Mouse (Mus musculus) limb, embryonic 13.5 days (tissue): ENCODE measurements around the gene Sult4a1. TPM values are rescaled to one million over a fixed set of nuclear protein-coding genes. Genes with fewer than 3 reads are reported as not detected.
A peak's percentile ranks its signal among the peaks of the same experiment; 100 is the strongest.

Experiments
- ATAC-seq: fragments of 200-750 bp; cut with Nextera tagmentation; 2 replicates; pipeline ENCODE4 v1.8.0; 2017; ENCODE audit warnings: low read depth, moderate number of reproducible peaks, moderate TSS enrichment; ENCODE audit not compliant: low FRiP score
- H3K27ac ChIP-seq: fragments of 300-500 bp; sonication (generic); 2 replicates; pipeline ENCODE4 v1.5.1; 2015; ENCODE audit warnings: inconsistent platforms, mild to moderate bottlenecking, moderate library complexity
- H3K27me3 ChIP-seq: fragments of 300-500 bp; sonication (generic); 2 replicates; pipeline ENCODE4 v1.6.1; 2015; ENCODE audit warnings: mild to moderate bottlenecking, inconsistent platforms
- H3K36me3 ChIP-seq: fragments of 300-500 bp; sonication (generic); 2 replicates; pipeline ENCODE4 v1.6.1; 2015; ENCODE audit warnings: inconsistent platforms, mild to moderate bottlenecking, moderate library complexity
- H3K4me1 ChIP-seq: fragments of 300-500 bp; sonication (generic); 2 replicates; pipeline ENCODE4 v1.6.1; 2015; ENCODE audit warnings: inconsistent platforms
- H3K4me2 ChIP-seq: fragments of 300-500 bp; sonication (generic); replicated peaks from 2 replicates; pipeline ENCODE4 v1.6.1; 2015; ENCODE audit warnings: inconsistent platforms, mild to moderate bottlenecking, moderate library complexity
- H3K4me3 ChIP-seq: fragments of 300-500 bp; sonication (generic); 2 replicates; pipeline ENCODE4 v1.5.1; 2015; ENCODE audit warnings: moderate library complexity, mild to moderate bottlenecking, inconsistent platforms
- H3K9ac ChIP-seq: fragments of 300-500 bp; sonication (generic); 2 replicates; pipeline ENCODE4 v1.6.1; 2015; ENCODE audit warnings: mild to moderate bottlenecking, inconsistent platforms
- H3K9me3 ChIP-seq: fragments of 300-500 bp; sonication (generic); 2 replicates; pipeline ENCODE4 v1.6.1; 2016; ENCODE audit warnings: inconsistent platforms
- WGBS: fragments of 180-500 bp; shearing (Covaris S2); methylation state at CpG from one replicate; pipeline ENCODE4 v1.1.7; 2015; 5-methylcytosine and 5-hydroxymethylcytosine counted together
- polyA plus RNA-seq: library from polyadenylated mRNA; unstranded; fragments of >200 nt; fragmentation: Nextera tagmentation; extraction: Ambion mirVana; gene quantifications from 2 replicates; pipeline ENCODE4 v1.2.1, GENCODE M21; 2015

Sult4a1 gene
- polyA plus RNA-seq, 1 experiment from 2014 or later, result 3.4 TPM

GRCm38 (mm10) chr15:84065701-84066100, 39.9 kb downstream of the Sult4a1 start:
- Histone ChIP-seq H3K9ac (no peak overlapping the region), H3K9me3 (peaks cover 10% of the 10 kb centered on the region; the same call in 1 of the 2 replicates), H3K4me2 (no peak overlapping the region), H3K4me1 (peaks cover 17% of the 10 kb centered on the region; the same call in 1 of the 2 replicates), H3K36me3 (no peaks in the 10 kb centered on the region), H3K4me3 (no peak overlapping the region), H3K27me3 (peaks cover 72% of the 10 kb centered on the region), H3K27ac (no peak overlapping the region)
- ATAC-seq, result no peak
- WGBS, result 64% methylated on average over 4 of the region's 4 CpGs

DNA sequence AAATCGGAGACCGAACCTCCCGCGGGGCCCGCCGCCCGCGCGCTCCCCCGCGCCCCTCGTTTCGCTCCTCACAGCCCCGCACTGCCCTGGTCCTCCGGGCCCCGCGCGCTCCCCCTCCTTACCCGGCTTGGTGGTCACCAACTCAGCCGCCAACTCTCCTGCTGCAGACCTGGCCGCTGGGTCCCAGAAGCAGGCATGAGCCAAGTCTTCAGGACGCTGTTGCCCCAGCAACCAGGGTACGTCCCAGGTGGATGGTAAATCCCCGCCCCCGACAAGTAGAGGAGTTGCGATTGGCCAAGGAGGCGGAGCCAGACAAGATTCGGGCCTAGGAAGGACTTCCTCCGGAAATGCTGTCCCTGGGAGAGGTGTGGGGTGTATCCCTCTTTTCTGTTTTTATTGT, 40.4 kb downstream of the Sult4a1 start, which contains the start of gene Efcab6:
Efcab6 (minus strand) TSS at position 240 of the 400 bp plus-strand sequence.
- H3K4me3 ChIP-seq, result peak within 1 kb of the TSS; percentile 30
- peaks cover 10% of the 10 kb centered on the region; the same call in 1 of the 2 replicates for H3K9me3 ChIP-seq
- ATAC-seq, result no peak
- peak within 1 kb of the TSS; percentile 60 for H3K4me2 ChIP-seq
- WGBS, result under 1% methylated on average over 29 of the region's 29 CpGs
- H3K27me3 ChIP-seq, result peaks cover 67% of the 10 kb centered on the region
- H3K9ac ChIP-seq, result no peak within 1 kb of the TSS
- H3K4me1 ChIP-seq, result peaks cover 14% of the 10 kb centered on the region; the same call in 1 of the 2 replicates
- H3K27ac ChIP-seq, result no peak within 1 kb of the TSS
- H3K36me3 ChIP-seq, result no peaks in the 10 kb centered on the region

DNA sequence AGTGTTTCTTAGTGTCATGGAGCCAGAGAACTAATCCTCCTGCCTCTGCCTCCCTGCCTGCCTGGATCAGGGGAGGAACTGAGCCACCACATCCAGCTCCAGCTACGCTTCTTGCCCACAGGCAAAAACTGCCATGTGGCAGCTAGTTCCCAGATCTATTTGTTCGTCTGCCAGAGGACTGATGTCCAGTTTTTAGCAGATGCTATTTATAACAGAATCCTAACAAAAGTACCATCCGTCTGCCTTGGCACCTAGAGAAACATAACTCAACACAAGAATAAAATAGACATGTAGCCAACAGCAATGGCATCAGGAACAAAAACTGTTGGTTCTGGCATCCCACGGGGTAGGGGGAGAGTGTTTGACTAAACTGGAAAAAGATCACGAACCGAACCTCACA, 46.7 kb downstream of the Sult4a1 start:
- Histone ChIP-seq H3K9ac (no peak overlapping the region), H3K36me3 (no peaks in the 10 kb centered on the region), H3K4me1 (no peaks in the 10 kb centered on the region), H3K27ac (no peak overlapping the region), H3K9me3 (peaks cover 4% of the 10 kb centered on the region; the same call in 1 of the 2 replicates), H3K27me3 (peaks cover 17% of the 10 kb centered on the region), H3K4me2 (no peak overlapping the region), H3K4me3 (no peak overlapping the region)
- WGBS, result 78% methylated on average over 6 of the region's 6 CpGs
- ATAC-seq, result no peak

DNA sequence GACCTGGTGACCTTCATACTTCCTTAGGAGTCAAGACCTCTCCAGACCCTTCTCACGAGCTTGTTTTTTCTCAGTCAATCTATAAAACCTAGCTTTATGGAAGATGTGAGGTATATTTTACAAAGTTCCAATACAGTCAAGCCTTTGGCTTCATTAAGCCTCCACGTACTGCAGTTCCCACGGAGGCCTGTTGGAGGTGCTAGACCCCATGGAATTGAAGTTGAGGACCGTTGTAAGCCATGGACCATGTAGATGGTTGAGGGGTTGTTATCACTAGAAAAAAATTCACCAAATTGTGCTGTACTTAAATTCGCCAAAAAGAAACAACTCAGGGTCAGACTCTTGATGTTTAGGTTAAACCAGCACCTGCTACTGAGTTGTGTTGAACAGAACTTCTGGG, 49.5 kb downstream of the Sult4a1 start:
- no peak for ATAC-seq
- H3K9ac ChIP-seq, result no peak overlapping the region
- no peaks in the 10 kb centered on the region; the same call in 1 of the 2 replicates for H3K9me3 ChIP-seq
- no peaks in the 10 kb centered on the region for H3K4me1 ChIP-seq
- no peak overlapping the region for H3K4me3 ChIP-seq
- 64% methylated on average over 5 of the region's 5 CpGs for WGBS
- H3K36me3 ChIP-seq, result no peaks in the 10 kb centered on the region
- peaks cover 12% of the 10 kb centered on the region for H3K27me3 ChIP-seq
- no peak overlapping the region for H3K27ac ChIP-seq
- no peak overlapping the region for H3K4me2 ChIP-seq

DNA sequence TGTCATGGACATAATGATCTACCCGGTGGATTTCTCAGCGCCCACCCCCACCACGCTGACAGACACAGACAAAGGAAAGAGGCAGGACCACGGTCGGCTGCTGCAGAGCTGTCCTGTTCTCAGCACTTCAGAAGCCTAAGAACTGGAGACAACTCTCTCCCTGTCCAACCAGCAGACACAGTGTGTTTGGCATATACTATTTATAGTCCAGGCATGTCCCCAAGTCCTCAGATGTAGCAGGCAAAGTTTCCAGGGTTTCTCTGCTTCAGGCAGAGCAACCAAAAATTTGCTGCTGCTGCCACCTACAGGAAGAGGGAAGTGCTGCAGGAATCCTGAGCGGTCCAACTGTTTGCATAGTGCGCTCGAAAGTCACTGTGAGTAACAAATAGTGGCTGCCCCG, 51.7 kb downstream of the Sult4a1 start:
- Histone ChIP-seq H3K4me1 (peaks cover 10% of the 10 kb centered on the region), H3K4me3 (no peak overlapping the region), H3K36me3 (no peaks in the 10 kb centered on the region), H3K9me3 (no peaks in the 10 kb centered on the region), H3K27ac (no peak overlapping the region), H3K9ac (no peak overlapping the region), H3K27me3 (peaks cover 12% of the 10 kb centered on the region), H3K4me2 (no peak overlapping the region)
- WGBS, result 44% methylated on average over 9 of the region's 9 CpGs
- ATAC-seq, result 0 out of 2 replicates have a peak, but pooled peaks have one; percentile 48

GRCm38 (mm10) chr15:84053240-84053639, 52.3 kb downstream of the Sult4a1 start:
- no peak overlapping the region for H3K4me3 ChIP-seq
- H3K36me3 ChIP-seq, result no peaks in the 10 kb centered on the region
- WGBS, result 92% methylated on average over 4 of the region's 4 CpGs
- no peak for ATAC-seq
- peaks cover 12% of the 10 kb centered on the region for H3K27me3 ChIP-seq
- peaks cover 10% of the 10 kb centered on the region for H3K4me1 ChIP-seq
- H3K27ac ChIP-seq, result no peak overlapping the region
- no peak overlapping the region for H3K4me2 ChIP-seq
- H3K9ac ChIP-seq, result no peak overlapping the region
- no peaks in the 10 kb centered on the region for H3K9me3 ChIP-seq

DNA sequence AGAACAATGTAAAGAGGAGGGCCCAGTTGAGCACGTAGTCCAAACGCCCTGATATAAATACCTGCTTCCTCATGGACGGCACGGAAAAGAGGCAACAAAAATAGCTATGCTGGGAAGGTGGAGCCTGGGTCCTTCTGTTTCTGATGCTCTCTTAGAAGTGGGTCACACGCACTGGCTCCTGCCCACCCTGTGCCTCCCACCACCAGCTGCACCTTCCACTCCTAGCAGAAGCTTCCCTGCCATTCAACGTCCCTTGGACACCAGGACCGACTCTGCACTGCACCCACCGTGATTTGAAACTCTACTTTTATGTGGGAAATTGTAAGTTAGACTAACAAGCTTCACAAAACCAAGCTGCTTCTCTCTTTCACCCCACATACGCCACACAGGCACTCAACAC, 53.2 kb downstream of the Sult4a1 start:
- Histone ChIP-seq H3K27me3 (peaks cover 12% of the 10 kb centered on the region), H3K9me3 (no peaks in the 10 kb centered on the region), H3K4me2 (no peak overlapping the region), H3K4me3 (no peak overlapping the region), H3K4me1 (peaks cover 10% of the 10 kb centered on the region), H3K9ac (no peak overlapping the region), H3K27ac (no peak overlapping the region), H3K36me3 (no peaks in the 10 kb centered on the region)
- ATAC-seq, result no peak
- WGBS, result 84% methylated on average over 9 of the region's 9 CpGs

DNA sequence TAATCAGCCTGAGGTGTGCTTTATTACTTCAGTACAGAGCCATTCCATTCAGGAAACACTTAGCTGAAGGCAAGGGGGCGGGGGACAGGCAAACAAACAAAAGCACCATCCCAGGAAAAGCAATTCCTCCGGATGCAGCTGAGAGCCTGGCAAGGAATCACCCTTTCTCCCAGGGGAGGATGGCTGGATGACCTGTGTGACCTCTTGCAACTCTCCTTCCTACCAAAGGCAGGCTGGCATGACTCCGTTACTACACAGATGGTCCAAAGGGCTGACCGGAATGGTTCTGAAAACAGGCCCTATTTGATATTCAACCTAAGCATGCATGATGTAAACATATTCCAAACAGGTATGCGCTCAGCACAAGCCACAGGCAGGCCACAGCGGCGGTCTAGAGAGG, 56.0 kb downstream of the Sult4a1 start:
- Histone ChIP-seq H3K27ac (no peak overlapping the region), H3K4me1 (peaks cover 10% of the 10 kb centered on the region), H3K4me2 (no peak overlapping the region), H3K36me3 (no peaks in the 10 kb centered on the region), H3K27me3 (peaks cover 5% of the 10 kb centered on the region), H3K4me3 (no peak overlapping the region), H3K9ac (no peak overlapping the region), H3K9me3 (peaks cover 2% of the 10 kb centered on the region)
- WGBS, result 52% methylated on average over 7 of the region's 7 CpGs
- no peak for ATAC-seq

GRCm38 (mm10) chr15:84045562-84045961, 60.0 kb downstream of the Sult4a1 start:
- H3K27me3 ChIP-seq, result no peaks in the 10 kb centered on the region
- H3K4me1 ChIP-seq, result peaks cover 10% of the 10 kb centered on the region
- H3K27ac ChIP-seq, result no peak overlapping the region
- H3K9ac ChIP-seq, result no peak overlapping the region
- no peak overlapping the region for H3K4me2 ChIP-seq
- no peak for ATAC-seq
- 92% methylated on average over 6 of the region's 6 CpGs for WGBS
- H3K9me3 ChIP-seq, result peaks cover 6% of the 10 kb centered on the region
- no peak overlapping the region for H3K4me3 ChIP-seq
- H3K36me3 ChIP-seq, result no peaks in the 10 kb centered on the region

DNA sequence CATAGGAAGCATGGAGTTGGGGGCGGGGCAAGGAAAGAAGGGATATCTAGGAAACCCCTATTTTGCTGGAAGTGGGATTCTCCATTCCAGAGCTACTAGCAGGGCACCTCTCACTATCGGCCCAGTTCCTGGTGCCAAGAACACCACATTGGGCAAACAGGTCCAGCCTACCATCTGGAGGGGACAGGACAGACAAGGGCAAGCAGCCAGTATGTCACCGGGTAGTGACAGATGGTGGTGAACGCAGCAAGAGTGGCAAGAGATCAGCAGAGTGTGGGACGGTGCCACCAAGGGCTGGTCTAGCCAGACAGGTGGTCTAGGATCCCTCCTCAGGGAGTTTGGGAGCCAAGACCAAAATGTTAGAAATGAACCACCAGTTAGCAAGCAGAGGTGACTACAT, 68.5 kb downstream of the Sult4a1 start:
- Histone ChIP-seq H3K27ac (no peak overlapping the region), H3K36me3 (no peaks in the 10 kb centered on the region), H3K9ac (no peak overlapping the region), H3K4me3 (no peak overlapping the region), H3K4me1 (no peaks in the 10 kb centered on the region), H3K27me3 (no peaks in the 10 kb centered on the region), H3K4me2 (no peak overlapping the region), H3K9me3 (no peaks in the 10 kb centered on the region)
- WGBS, result 87% methylated on average over 5 of the region's 5 CpGs
- no peak for ATAC-seq

Other genes with a start within 250 kb of the Sult4a1 start
- gene Efcab6, start 40.4 kb downstream of the Sult4a1 start, polyA plus RNA-seq, result 0.27 TPM in 1 of 2 replicates, not detected in the other
- not detected in 2 replicates for gene Pnpla5, start 17.4 kb upstream of the Sult4a1 start, polyA plus RNA-seq
- 0.59 and 0.94 TPM in 2 replicates for gene Pnpla3, start 62.1 kb upstream of the Sult4a1 start, polyA plus RNA-seq
- gene Samm50, start 86.5 kb upstream of the Sult4a1 start, polyA plus RNA-seq, result 101 and 104 TPM in 2 replicates
- gene Parvb, start 126.3 kb upstream of the Sult4a1 start, polyA plus RNA-seq, result 3.5 and 3.7 TPM in 2 replicates
- gene Parvg, start 218.3 kb upstream of the Sult4a1 start, polyA plus RNA-seq, result 1.6 and 2.0 TPM in 2 replicates